Mouse (Mus musculus) midbrain, embryonic 14.5 days (tissue): ENCODE results near the gene Sp3. TPM values are rescaled to one million over a fixed set of nuclear protein-coding genes. Genes with fewer than 3 reads are reported as not detected.
"Not testable (repeated sequence)": the region's sequence is repeated elsewhere in the genome, so short reads cannot be mapped to it uniquely, and the experiment has no call there.

Source experiments
- ATAC-seq: fragments of 200-750 bp; cut with Nextera tagmentation; 2 replicates; pipeline ENCODE4 v1.8.0; 2017; ENCODE audit warnings: moderate number of reproducible peaks, moderate library complexity; ENCODE audit not compliant: low FRiP score, low TSS enrichment
- DNase-seq: peaks from one replicate; pipeline ENCODE4 v3.0.0-alpha.2; 2015
- H3K27ac ChIP-seq: fragments of 300-500 bp; sonication (generic); replicated peaks from 2 replicates; pipeline ENCODE4 v1.5.1; 2014; ENCODE audit warnings: mild to moderate bottlenecking, low read depth, low read length, moderate library complexity
- H3K27me3 ChIP-seq: fragments of 300-500 bp; sonication (generic); 2 replicates; pipeline ENCODE4 v1.6.1; 2014; ENCODE audit warnings: low read length, control low read depth, mixed read lengths; ENCODE audit not compliant: control insufficient read depth, insufficient read depth
- H3K36me3 ChIP-seq: fragments of 300-500 bp; sonication (generic); 2 replicates; pipeline ENCODE4 v1.6.1; 2014; ENCODE audit warnings: low read length, control low read depth; ENCODE audit not compliant: control insufficient read depth, insufficient read depth
- H3K4me1 ChIP-seq: fragments of 300-500 bp; sonication (generic); 2 replicates; pipeline ENCODE4 v1.6.1; 2014; ENCODE audit warnings: mild to moderate bottlenecking, antibody characterized with exemption, low read length, control low read depth; ENCODE audit not compliant: control insufficient read depth, insufficient read depth
- H3K4me2 ChIP-seq: fragments of 300-500 bp; sonication (generic); 2 replicates; pipeline ENCODE4 v1.6.1; 2014; ENCODE audit warnings: mild to moderate bottlenecking, low read length, moderate library complexity
- H3K4me3 ChIP-seq: fragments of 300-500 bp; sonication (generic); replicated peaks from 2 replicates; pipeline ENCODE4 v1.5.1; 2014; ENCODE audit warnings: low read depth, low read length
- H3K9ac ChIP-seq: fragments of 300-500 bp; sonication (generic); replicated peaks from 2 replicates; pipeline ENCODE4 v1.6.1; 2014; ENCODE audit warnings: mild to moderate bottlenecking, low read length, moderate library complexity
- H3K9me3 ChIP-seq: fragments of 300-500 bp; sonication (generic); 2 replicates; pipeline ENCODE4 v1.6.1; 2016; ENCODE audit warnings: low read length, control low read depth, mixed read lengths; ENCODE audit not compliant: control insufficient read depth
- WGBS: fragments of 180-500 bp; shearing (Covaris S2); extraction: QIAGEN DNeasy Blood & Tissue Kit; methylation state at CpG from one replicate; pipeline ENCODE4 v1.1.7; 2014; 5-methylcytosine and 5-hydroxymethylcytosine counted together
- microRNA-seq: library from miRNA; unstranded; fragments of <30 nt; microRNA quantifications from one replicate; pipeline ENCODE4, GENCODE M21; 2016
- polyA plus RNA-seq: library from polyadenylated mRNA; unstranded; fragments of >200 nt; fragmentation: Nextera tagmentation; extraction: Ambion mirVana; gene quantifications from 2 replicates; pipeline ENCODE4 v1.2.1, GENCODE M21; 2014

Sp3 gene
- polyA plus RNA-seq, 1 experiment from 2014 or later, result 61.5 TPM

DNA sequence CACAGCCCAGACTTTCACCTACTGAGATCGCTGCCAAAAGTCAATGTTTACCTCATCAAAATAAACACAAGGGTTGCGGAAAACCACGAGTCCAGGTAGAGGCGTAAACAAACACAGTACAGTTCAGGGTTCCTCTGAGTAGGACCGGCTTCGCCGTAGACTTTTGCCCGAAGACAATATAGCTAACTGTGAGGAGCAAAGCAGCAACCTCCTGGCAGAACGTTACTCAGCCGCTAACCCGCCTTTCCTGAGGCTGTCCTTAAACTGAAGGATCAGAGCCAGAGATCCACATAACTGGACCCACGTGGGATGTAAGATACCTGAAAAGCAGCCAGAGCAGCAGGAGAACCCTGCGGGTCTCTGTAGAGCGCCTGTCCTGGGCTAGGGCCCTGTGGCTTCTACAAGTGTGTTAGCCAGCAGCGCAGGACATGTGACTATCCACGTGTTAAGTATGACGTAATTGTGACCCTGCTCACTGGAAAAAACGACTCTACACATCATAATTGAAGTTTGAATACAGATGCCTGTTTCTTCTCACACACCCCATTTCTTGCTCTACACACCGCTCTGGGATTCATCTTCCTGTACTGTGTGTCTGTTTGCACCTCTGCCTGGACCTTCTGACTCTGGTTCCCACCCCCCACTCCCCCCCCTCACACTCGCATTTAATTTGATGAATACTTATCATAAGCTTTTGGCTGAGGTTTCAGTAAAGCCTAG, 71.9 kb downstream of the Sp3 start:
- no peak overlapping the region for H3K4me3 ChIP-seq
- H3K4me2 ChIP-seq, result no peak overlapping the region
- no peaks in the 10 kb centered on the region for H3K4me1 ChIP-seq
- ATAC-seq (no peak), DNase-seq (no peak)
- H3K27ac ChIP-seq, result no peak overlapping the region
- WGBS, result 89% methylated on average over 20 of the region's 20 CpGs
- no peak overlapping the region for H3K9ac ChIP-seq
- H3K27me3 ChIP-seq, result no peaks in the 10 kb centered on the region
- no peaks in the 10 kb centered on the region for H3K36me3 ChIP-seq
- H3K9me3 ChIP-seq, result no peaks in the 10 kb centered on the region

DNA sequence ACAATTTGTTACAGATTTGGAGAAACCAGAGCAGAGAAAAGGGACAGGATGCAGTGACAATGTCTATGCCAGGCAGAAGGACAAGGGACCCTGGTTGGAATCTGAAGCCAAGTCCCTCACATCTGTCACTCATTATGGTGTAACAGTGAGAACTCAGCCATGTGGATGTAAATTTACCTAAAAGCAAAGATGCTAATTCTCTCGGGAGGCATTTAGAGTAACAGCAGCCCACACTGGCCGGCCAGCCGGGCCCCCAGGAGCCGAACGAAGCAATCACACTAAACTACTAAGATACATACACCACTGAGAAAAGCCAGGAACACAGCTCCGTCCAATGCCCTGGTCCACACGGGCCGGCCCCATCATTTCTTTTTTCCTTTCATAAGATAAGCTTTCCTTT, 73.5 kb downstream of the Sp3 start:
- Histone ChIP-seq H3K27ac (no peak overlapping the region), H3K4me2 (no peak overlapping the region), H3K4me3 (no peak overlapping the region), H3K9ac (no peak overlapping the region), H3K36me3 (no peaks in the 10 kb centered on the region), H3K27me3 (no peaks in the 10 kb centered on the region), H3K4me1 (no peaks in the 10 kb centered on the region), H3K9me3 (no peaks in the 10 kb centered on the region)
- ATAC-seq, result no peak
- 72% methylated on average over 8 of the region's 8 CpGs for WGBS
- no peak for DNase-seq

DNA sequence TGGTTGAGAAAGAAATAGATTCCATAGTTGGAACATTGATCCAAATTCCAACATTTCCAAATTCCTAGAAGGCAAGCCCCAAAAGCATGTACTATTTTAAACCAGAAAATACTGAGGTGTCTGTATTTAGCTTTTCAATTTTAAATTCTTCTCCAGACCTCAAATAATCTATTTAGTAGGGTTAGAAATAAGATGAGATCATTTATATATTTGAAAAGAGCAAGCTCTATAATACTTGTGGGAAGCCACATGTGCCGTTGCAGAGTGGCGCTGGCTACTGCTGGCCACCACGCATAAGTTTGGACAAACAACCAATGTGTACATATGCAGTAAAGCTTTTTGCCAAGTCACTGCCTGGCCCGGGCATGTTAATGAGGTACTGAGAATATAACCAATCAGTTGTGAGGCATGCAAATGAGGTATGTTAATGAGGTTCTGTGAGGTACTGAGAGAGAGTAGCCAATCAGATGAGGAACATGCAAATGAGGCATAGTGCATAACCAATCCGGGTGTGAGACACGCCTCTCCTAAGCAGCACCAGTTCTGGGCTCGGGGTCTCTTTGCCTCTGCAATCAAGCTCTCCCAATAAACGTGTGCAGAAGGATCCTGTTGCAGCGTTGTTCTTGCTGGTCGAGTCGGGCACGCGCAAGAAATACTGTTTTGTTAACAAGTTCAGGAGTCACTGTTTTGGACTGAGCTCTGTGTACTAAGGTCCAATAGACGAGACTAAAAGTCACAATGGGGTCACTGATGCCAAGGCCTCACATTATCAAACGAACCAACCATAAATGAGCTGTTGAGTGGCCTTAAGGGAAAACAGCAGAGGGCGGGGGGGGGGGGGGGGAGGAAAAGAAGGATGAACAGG, 77.2 kb downstream of the Sp3 start:
- H3K4me3 ChIP-seq, H3K27me3 ChIP-seq, H3K9me3 ChIP-seq, DNase-seq, H3K4me2 ChIP-seq, ATAC-seq, H3K27ac ChIP-seq, H3K9ac ChIP-seq, H3K4me1 ChIP-seq, H3K36me3 ChIP-seq: not testable (repeated sequence)
- 93% methylated on average over 15 of the region's 16 CpGs for WGBS

DNA sequence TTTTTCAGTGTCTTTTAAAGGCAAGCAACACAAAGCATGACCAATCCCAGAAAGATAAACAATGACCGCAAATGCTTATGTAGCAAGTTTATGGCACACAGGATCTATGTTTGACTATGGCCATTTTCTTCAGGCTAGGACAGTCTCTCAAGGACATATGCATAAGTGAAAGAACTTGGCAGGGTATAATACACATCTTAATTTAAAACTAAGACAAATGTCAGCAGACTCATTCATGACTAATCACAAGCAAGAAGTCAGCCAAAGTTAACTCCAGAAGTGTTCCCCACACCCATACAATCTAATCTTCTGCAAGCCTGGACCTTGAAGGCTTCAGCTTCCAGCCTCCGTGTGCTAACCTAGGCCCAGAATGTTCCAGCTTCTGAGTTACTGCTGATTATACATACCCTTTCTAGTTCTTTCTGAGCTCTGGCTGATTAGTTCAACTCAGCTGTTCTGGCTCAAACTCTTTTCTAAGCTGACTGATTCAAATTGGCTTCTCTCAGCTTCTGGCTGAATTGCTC, 81.4 kb downstream of the Sp3 start:
- Histone ChIP-seq H3K27me3 (no peaks in the 10 kb centered on the region), H3K4me3 (no peak overlapping the region), H3K4me1 (no peaks in the 10 kb centered on the region), H3K9me3 (peaks cover 6% of the 10 kb centered on the region; the same call in 1 of the 2 replicates), H3K9ac (no peak overlapping the region), H3K36me3 (no peaks in the 10 kb centered on the region), H3K4me2 (no peak overlapping the region), H3K27ac (no peak overlapping the region)
- 95% methylated on average over 2 of the region's 2 CpGs for WGBS
- ATAC-seq (no peak), DNase-seq (no peak)

DNA sequence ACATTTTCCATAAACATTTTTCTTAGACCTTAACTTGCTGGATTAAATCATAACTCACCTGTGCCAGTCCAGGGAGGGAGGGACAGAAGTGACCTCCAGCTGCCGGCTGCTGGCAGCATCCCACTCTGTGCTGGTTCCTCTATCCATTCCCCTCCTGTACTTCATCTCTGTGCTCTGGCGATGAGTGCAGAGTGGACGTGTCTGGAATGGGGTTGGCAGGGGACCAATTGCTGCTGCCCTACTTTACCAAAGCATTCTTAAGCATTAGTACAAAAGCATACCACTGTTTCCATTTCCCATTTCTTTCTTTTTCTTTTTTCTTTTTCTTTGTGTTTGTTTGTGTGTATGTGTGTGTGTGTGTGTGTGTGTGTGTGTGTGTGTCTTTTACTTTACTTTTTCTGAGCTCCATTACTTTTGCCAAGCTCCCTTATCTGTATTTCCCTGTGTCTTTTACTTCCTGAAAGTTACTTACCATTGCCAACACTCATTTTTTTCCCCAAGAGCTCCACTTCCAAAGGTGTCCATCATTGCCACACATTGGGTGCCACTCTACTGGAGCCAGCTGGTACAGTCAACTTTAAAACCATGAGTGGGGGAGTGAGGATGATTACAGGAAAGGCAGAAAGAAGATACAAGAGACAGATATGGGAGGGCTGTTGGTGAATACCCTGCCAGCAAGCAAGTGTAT, 82.0 kb downstream of the Sp3 start:
- H3K4me2 ChIP-seq, result no peak overlapping the region
- H3K27me3 ChIP-seq, result no peaks in the 10 kb centered on the region
- no peak overlapping the region for H3K27ac ChIP-seq
- no peak overlapping the region for H3K9ac ChIP-seq
- ATAC-seq (no peak), DNase-seq (no peak)
- H3K4me3 ChIP-seq, result no peak overlapping the region
- peaks cover 6% of the 10 kb centered on the region; the same call in 1 of the 2 replicates for H3K9me3 ChIP-seq
- H3K36me3 ChIP-seq, result no peaks in the 10 kb centered on the region
- H3K4me1 ChIP-seq, result no peaks in the 10 kb centered on the region
- 74% methylated on average over 3 of the region's 3 CpGs for WGBS

DNA sequence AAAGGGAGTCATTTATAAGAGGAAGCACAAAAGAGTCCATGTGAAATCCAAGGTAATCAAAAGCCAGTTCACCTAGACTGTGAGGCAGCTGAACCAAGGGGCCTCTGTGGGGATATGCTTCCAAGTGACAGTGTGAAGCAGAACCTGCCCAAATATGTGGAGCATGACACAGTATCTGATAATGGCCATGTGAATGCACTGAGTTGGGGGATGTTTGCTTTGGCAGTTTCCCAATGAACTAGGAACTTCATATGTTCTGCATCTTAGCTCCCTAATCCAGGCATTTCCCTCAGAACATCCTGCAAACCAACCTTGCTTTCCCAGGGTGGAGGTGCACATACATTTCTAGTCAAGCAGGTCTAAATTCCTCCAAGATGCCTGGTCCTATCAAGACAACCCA, 90.4 kb downstream of the Sp3 start:
- ATAC-seq (no peak), DNase-seq (no peak)
- H3K9me3 ChIP-seq, result no peaks in the 10 kb centered on the region
- no peaks in the 10 kb centered on the region for H3K27me3 ChIP-seq
- no peaks in the 10 kb centered on the region for H3K4me1 ChIP-seq
- no peak overlapping the region for H3K4me3 ChIP-seq
- no peak overlapping the region for H3K27ac ChIP-seq
- no peak overlapping the region for H3K4me2 ChIP-seq
- no peaks in the 10 kb centered on the region for H3K36me3 ChIP-seq
- H3K9ac ChIP-seq, result no peak overlapping the region

Small RNA genes lying within 50 kb of the gene (microRNA-seq; reads per million reads assigned to microRNA genes)
- gene Gm25960, result not detected

Other genes with a start within 250 kb of the Sp3 start
- not detected in 2 replicates for gene Gm11084, start 6.3 kb upstream of the Sp3 start, polyA plus RNA-seq
- 85.3 and 91.9 TPM in 2 replicates for gene Ola1, start 238.5 kb upstream of the Sp3 start, polyA plus RNA-seq